Mouse (Mus musculus) T-helper 1 cell (primary cell): Measurements from ENCODE around the gene Dgcr6.
"Not testable (repeated sequence)": the region's sequence is repeated elsewhere in the genome, so short reads cannot be mapped to it uniquely, and the experiment has no call there.

Experiments used
- in situ Hi-C: fragments of 300-600 bp; cut with MboI, MseI; formaldehyde crosslinking; loops from one replicate; pipeline ENCODE4 v1.15.1; 2025; ENCODE audit warnings: high pct_unique_total_duplicates

Gene Dgcr6

DNA sequence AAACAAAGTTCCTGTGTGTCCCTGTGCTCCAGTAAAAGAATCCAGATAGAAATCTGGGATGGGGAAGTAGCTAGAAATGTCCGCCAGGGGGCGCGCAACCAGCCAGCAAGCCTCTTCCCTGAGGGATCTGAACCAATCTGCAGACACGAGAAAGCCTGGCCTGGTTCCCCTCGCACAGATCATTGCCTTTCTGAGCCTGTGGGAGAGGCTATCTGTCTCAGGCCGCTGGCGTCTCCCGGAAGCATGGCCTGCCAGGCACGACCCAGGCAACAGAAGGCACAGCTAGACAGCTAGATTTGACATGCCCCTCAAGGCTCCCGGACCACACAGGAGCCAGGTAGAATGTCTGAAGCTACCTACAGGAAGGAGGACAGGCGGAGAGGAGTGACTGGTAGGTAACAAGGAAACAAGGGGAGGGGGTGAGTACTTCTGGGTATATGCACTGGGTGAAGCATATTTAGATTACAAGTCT lies at the start of gene Dgcr6:
Dgcr6 (plus strand) TSS at position 130 of the 472 bp plus-strand sequence.
- in situ Hi-C loops, result no loop called here

DNA sequence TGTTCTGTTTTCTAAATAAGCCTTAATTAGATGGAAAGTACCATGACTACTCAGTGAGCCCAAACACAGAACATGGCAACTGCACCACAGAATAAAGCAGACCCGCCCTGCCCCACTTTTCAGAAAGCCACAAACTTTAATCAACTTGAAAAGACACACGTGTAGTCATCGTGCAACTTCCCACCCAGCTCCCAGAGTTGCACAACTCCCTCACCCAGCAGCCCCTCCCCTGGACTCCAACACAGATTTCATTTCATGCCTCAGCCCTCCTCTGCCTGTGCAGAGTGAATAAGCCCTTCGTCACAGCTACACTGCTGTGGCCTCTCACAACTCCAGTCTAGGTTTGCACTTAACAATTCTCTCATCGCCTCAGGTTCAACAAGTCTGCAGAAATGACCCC lies 48.1 kb upstream of the Dgcr6 start:
- in situ Hi-C loops, result no loop called here

DNA sequence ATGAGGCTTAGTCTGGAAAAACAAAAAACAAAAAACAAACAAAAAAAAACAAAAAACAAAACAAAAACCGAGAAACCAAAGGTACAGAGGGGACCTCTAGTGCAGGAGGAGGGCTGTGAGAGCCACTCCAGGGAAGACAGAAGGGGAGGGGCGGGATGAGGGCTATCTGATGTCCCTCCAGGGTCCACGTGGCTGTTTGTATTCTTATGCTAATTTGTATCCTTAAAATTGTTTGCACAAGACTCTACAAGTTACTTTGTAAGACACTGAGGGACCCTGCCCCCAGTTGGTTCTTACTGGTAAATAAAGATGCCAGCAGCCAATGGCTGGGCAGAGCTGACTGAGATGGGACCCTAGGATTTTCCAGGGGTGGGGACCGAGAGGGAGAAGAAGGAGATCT lies 45.6 kb upstream of the Dgcr6 start:
- in situ Hi-C loops, result no loop called here

DNA sequence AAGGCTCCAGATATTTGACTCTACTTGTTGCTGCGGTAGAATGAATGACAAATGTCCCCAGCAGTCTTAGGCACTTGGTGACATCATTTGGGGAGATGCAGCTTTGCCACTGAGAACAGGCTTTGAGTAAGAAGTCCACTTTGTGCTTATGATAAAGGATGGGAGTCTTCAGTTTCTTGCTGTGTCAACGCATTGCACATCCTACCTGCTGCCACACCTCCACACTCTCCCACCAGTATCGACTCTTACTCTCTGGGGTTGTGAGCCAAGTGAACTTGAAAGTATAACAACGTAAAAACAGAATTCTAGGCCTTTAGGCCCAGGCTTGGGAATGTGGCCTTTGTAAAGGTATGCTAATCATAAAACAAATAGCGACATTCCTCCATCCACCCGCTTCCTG lies 41.6 kb upstream of the Dgcr6 start:
- in situ Hi-C loops, result no loop called here

DNA sequence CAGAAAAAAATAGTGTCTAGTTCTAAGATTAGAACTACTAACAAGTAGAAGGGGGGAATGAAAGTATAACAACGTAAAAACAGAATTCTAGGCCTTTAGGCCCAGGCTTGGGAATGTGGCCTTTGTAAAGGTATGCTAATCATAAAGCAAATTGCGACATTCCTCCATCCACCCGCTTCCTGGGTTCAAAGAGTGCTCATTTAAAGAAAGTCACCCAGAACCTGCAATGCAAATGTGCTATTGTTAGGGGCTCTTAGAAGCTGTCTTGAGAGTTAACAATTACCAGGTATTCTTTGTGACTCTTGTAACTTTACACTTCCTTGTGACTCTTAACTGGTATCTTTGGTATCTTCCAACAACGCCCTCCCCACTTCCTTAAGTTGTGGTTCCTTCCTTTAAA lies 36.2 kb upstream of the Dgcr6 start:
- in situ Hi-C loops, result not testable (repeated sequence)

DNA sequence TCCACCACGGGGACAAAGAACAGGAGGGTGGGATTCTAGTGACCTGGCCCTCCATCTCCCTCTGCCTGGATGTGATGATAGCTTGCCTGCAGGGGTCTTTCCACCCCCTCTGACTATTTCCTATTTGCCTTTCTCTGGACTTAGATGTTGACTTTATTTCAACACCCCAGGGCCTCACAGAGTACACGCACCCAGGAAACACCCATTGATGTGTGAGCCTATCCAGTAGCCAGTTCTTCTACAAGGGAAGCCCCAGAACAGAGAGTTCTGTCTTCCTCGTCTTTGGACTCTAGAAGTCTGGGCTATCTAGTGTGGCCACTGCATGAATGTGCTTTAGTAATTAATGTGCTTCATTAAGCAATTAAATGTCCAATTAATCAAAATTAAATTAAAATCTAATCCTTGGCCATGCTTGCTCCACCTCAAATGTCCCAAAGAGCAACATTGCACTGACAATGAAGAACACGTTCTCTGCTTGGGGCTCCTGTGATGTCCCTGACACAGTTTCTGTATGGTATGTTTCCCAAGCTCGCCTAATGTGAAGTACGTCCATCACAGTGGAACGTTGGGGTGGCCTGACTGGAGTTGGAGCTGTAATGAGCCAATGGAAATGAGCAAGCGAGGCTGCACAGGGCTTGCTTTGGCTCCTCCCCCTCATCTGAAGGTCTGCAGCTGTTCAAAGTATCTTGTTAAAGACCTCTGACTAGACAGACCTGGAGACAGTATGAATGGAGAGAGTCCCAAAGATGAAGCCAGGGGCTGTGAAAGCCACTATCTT lies 29.7 kb upstream of the Dgcr6 start:
- in situ Hi-C loops, result no loop called here

DNA sequence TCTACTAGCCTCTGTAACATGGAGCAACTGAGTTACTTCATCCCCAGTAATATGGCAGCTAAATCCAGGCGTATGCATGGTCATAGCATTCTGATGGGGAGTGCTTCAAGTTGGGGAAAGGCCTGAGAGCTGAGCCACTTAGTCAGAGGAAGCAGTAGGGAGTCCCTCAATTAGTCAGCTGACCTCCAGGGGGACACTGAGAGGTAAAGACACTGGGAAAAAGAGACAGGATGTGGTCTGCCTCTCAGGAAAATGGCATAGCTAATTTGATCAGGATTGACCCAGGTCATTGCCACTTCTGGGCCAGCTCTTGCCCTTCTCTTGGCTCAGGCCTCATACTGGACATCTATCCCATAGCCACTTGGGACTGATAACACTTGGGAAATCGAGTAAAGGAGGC lies 25.3 kb upstream of the Dgcr6 start:
- in situ Hi-C loops, result no loop called here

DNA sequence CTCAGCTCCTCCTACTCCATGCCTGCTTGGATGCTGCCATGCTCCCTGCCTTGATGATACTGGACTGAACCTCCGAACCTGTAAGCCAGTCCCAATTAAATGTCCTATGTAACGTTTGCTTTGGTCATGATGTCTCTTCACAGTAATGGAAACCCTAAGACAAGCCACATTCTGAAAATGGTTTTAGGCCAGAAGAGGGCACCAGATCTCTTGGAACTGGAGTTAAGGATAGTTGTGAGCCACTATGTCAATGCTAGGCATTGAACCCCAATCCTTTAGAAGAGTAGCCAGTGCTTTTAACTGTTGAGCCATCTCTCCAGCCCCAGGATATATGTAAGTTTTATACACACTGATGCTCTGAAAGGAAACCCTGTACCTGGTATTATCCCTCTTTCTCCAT lies 20.9 kb upstream of the Dgcr6 start:
- in situ Hi-C loops, result no loop called here

DNA sequence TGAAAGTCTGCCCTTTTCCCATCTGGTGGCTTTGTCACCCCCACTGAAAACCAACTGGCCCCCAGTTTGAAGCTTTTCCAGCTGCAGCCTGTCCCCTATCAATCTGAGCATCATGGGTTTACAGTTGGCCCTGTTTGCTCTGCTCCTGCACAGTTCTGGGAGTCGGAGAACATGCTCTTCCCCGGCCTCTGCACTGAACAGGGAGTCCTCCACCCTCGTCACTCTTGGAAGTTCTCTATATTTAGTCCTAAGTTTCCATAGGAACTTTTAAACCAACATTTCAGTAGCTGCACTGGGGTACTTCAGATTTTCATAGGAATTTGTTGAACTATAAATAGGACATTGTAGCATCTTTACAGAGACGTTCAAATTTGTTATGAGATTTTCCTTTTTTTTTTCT lies 19.4 kb upstream of the Dgcr6 start:
- in situ Hi-C loops, result no loop called here

DNA sequence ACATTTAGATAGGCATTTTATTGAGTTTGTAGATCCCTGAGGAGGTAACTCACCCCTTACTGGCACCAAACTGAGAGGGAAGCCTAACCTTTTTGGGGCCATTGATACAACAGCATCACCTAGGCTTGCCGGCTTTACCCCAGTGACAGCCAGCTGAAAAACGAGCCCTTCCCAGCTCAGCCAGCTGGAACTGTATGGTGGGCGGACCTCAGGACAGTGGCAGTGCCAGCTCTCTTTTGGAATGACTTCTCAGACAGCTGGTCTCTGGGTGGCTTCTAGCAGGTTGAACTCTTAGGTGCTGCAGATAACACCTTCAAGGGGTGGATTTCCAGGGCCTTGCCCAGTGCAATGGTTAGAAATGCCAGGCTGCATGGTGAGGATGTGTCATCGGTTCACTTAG lies 18.4 kb upstream of the Dgcr6 start:
- in situ Hi-C loops, result no loop called here

DNA sequence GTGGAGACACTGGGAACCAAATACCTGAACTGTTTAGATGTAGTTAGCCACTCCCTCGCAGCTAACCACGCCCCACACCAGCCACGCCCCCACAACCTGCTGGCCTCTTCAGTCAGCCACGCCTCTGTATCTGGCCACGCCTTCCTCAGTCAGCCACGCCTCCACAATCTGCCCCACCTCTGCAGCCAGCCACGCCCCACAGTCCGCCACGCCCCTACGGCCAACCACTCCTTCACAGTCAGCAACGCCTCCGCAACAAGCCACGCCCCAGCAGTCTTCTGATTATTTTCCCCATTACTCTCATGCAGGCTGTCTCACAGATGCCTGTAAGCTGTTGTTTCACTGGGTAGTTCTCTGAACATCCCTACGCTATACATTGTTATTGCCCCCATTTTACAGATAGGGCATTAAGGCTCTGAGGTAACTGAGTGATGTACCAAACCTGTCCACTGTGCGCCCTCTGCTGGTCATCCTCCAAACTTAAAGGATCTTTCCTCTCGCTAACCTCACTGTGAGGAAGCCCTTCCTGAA lies 16.2 kb upstream of the Dgcr6 start:
- in situ Hi-C loops, result no loop called here

DNA sequence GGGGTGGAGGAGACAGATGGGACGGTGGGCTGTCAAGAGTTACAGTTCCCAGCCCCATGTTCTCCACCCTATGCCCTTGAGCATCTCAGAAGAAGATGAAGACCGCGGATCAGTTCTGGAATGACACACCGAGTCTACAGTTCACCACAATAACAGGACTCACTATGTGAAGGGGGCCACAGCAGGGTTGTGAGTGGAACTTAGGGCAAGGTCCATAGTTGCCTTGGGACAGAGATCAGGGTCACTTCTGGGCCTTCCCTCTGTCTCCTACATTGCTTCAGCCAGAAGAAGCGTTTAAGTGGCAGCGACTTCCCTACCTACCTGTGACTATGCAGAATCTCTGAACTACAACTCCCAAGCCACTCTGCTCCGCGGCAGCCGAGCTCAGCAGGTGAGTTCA lies 15.6 kb upstream of the Dgcr6 start:
- in situ Hi-C loops, result no loop called here

DNA sequence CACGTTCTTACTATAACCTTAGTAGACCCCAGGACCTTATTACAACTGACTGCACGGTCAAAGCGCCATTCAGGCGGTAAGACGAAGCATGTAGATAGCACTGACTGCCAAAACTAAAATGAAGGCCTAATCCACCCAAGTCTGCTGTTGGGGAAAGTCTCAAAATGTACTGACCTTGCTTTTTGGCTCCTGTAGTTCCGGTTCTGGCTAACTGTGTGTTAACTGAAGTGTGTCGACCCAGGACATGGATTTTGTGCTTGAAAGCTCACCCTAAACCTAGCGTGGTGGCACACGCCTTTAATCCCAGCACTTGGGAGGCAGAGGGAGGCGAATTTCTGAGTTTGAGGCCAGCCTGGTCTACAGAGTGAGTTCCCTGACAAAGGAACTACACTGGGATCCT lies 7.7 kb upstream of the Dgcr6 start:
- in situ Hi-C loops, result no loop called here

DNA sequence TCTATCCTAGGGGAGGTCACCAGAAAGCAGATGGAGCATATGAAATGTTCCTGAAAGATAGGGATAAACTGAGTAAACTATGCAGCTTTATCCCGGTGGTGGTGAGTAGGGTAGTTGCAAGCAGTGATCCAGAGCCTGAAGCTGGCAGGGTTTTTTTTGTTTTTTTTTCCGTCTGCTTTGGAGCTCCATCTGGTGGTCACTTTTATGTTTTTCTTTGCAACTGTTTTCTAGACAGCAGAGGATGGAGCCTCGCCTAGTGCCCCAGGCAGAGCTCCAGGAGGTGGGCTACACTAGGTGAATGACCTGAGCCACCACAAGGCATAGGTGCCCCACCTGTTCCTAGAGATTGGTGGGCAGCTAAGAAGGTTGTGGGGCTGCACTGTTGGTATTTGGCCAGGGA lies 5.0 kb upstream of the Dgcr6 start:
- in situ Hi-C loops, result no loop called here

DNA sequence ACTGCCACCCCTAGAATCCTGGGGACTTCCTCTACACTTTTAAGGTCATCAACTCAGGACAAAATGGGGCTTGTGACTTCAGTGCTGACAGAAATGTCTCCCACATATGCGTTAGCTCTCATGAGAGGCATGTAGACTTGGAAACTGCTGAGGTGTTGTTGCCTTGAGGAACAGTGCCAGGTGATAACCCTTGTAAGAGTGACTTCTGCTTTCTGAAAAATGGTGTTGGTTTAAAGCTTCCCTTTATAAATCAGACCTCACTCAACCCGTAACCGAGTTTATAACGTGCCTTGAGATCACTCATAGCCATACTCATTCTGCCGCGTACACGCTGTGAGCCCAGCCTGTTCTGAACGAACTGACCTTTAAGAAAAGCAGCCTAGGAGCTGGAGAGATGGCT lies 4.6 kb upstream of the Dgcr6 start:
- in situ Hi-C loops, result no loop called here

DNA sequence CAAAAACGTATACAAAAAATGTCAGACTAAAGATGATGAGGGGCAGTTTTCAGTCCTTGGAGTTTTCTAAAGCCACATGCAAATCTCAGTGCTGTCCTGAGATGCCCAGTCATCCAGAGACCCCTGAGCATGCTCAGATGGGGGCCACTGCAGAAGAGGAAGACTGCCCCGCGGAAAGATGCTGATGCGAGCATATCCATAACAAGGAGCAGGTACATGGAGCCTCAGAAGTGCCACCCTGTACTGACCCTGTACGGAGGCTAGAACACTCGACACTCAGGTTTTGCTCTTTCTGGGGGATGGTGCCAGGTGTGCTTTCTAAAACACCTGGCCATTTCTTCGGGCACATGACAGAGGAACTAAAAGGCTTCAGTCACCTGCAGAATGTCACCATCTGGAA lies 338 bp upstream of the Dgcr6 start:
- in situ Hi-C loops, result no loop called here

DNA sequence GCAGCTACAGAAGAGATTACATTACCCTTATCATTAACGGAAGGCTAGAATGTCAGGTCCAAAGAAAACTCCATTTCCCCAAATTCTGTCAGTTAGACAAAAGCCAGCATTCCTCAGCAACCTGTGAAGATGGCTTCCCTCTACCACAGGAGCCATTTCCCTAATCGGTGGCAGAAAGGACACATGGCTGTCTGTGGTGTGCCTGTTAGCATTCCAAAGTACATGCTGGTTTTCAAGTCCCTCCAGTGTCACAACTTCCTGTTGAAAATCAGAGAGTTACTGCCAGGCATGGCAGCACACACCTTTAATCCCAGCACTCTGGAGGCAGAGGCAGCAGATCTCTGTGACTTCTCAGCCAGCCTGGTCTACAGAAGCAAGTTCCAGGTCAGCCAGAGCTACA lies 3.6 kb downstream of the Dgcr6 start:
- in situ Hi-C loops, result no loop called here

DNA sequence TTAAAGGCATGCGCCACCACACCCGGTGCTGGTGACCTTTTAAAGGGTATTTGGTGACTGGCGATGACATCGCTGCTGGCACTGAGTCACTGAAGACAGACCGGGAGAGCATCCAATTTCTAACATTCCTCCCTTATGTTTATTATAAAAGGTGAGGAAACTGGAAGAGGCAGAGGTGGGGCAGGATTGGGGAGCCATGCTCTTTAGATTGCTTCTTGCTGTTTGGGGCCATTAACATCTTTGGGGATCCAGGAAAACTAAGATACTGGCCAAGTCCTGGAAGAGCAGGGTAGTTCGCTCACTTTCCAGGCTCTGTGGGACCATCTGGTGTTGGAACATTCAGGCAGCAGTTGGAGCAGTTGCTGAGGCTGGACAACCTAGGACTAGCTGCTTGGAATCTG lies 5.7 kb downstream of the Dgcr6 start:
- in situ Hi-C loops, result no loop called here

DNA sequence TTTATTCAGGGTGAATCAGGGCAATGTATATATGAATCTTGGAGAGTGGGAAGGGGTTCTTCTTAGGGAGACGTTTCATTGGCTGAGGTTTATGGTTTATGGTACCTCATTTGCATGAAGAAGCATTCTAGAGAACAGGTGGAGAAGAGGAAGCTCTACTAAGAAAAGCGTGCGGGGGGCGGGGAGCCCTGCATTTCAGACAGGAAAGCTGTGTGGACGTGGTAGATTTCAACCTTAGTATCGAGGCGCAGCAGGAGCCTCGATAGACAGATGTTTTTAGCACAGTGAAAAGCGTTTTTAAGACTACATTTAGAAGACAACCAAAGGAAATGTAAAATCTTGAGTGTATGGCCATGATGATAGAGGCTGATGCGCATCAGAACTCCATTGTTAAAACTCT lies 6.6 kb downstream of the Dgcr6 start:
- in situ Hi-C loops, result no loop called here

DNA sequence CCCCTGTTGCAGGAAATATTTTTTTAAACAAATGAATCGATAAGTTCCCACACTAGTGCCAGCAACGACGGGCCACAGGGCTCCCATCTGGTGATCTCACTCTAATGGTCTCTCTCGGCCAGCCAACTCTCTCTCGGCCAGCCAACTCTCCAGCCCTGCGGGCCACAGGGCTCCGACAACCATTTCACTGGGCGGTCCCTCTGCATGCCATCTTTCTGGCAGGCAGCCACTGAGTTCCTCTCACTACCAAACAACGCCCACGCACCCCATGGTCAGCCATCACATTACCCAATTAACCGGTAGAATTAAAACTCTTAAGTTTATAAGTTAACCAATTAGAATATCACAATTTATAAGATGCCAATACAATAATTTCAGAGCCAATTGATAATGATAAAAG lies 8.5 kb downstream of the Dgcr6 start:
- in situ Hi-C loops, result no loop called here

DNA sequence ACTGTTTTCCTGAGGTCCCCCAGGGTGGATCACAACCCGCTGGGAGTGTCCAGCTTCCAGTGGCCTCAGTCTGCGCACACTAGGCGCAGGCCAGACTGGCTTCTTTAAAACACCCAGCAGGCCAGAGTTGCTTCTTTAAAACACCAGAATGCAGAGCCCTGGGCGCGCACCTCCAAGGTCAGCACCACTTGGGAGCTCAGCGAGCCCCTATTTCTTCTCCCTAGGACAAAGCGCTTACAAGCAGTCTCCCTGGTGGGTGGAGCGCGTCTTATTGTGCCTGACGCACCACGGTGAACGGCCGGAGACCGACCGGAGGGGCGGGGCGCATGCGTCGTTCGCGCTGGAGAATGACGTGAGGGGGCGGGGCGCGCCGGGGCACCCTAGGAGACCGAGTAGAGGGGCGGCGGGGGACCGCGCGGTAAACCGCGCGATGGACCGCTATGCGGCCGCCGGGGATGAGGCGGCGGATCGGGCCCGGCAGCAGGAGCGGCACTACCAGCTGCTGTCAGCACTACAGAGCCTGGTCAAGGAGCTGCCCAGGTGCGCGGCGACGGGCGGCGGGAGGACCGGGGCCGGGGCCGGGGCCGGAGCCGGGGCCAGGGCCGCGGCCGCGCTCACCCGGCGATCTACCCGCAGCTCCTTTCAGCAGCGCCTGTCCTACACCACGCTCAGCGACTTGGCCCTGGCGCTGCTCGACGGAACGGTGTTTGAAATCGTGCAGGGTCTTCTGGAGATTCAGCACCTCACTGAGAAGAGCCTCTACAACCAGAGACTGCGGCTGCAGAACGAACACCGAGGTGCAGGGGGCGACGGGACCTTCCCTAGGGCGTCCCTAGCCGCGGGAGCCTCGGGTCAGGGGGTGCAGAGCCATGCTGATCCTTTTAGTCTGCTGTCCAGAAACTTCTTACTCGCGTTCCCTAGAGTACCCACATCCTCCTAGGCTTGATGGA lies 13.7 kb downstream of the Dgcr6 start:
- in situ Hi-C loops, result no loop called here

DNA sequence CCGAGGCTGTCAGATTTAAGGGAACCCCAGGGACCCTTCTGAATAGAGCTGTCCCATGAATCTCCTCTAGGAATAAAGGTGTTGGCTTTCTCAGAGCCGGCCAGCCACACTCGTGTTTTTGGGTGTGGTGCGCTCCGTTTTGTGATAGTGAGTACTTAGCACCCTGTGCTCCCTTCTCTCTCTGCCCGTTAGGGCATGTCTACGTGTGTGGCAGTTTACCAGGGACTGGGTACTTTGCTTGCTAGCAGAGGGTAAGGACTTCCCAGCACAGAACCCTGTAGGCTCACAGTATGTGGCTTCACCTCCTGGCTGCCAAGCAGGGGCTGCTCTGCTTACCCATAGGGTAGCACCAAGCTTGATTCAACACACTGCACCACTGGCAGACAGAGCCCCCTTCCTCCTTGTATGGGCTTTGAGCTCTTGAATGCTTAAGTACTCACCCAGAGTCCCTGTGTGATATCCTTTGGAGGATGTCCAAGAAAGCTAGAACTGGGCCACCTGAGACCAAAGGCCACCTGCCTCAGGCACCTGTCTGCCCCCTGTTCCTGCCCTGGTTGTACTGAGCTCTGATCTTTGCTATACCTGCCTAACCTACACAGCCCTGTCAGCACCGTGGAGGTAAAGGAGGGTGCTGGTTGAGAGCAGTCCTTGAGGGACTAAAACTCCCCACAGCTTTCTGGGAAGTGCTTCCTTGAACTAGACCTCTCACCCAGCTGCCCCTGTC lies 16.2 kb downstream of the Dgcr6 start:
- in situ Hi-C loops, result no loop called here
